Mouse (Mus musculus): Measurements from ENCODE around the gene Ccdc22. TPM values are rescaled to one million over a fixed set of nuclear protein-coding genes. Genes with fewer than 3 reads are reported as not detected.

Gene Ccdc22
- 10 to 100 TPM; 22.8 to 25.9 TPM for total RNA-seq (2021)

DNA sequence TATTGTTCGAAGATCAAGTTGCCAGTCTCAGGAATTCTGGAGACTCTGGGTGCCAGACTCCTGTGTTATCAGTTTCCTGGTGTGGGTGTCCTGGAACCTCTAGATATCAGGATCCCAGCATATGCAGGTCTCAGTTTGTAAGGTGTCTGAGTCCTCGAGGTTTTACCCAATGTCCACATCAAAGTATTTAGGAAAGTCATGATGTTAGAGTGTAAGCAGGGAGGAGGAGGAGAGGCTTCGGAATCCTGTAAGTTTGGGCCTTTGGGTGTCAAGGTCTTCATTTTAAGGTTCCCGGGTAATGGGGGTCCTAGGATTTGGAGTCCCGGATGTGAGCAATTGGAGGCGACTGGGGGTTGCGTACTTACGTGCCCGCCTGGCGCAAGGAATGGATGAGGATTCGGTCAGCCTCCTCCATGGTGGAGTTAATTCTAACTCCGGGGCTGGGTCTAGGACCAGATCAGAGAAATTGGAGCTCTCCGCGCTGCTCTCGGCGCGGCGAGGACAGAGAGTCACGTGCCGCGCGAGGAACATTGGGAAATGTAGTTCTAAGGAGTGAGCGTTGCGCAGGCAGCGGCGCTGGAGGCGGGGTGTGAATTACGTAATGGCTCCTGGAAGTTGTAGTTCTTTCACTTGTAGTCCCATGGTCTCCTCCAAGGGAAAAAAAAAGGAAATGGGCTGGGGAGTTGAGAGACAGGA, at the start of gene Ccdc22:
Ccdc22 (minus strand) TSS at position 639 of the 696 bp plus-strand sequence.
- peak; percentile 67 to 89 for DNase-seq (ENCODE audit: extremely low spot score in 1 of 2, low spot score in 2 of 2)
- intact Hi-C loops (cut with DNase I), result no loop called here

DNA sequence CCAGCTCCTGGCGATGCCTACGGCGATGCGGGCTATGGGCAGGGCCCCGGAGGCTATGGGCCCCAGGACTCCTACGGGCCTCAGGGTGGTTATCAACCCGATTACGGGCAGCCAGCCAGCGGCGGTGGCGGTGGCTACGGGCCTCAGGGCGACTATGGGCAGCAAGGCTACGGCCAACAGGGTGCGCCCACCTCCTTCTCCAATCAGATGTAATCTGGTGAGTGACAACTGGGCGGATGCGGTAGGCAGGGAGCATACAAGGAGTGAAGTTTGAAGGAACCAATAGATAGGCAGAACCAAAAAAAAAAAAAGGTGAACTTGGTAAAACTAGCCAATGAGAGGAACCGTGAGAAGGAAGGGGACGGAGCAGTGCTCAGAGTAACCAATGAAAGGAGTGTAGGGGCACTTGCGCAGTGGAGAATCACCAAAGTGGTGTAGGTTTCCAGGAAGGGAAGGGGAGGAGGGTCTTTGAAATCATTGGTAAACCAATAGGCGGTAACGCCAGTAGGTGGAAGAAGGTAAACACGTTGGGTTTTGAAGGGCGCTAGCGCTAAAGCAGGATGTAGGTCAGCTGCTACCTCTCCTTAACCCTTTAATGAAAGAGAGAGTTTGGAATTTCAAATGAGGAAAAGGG, 43.5 kb upstream of the Ccdc22 start:
- intact Hi-C loops (cut with DNase I), result loop anchor here (10.0 kb wide), 1 partner anchor 174 kb away; no protein-coding TSS in a partner anchor
- DNase-seq (ENCODE audit: extremely low spot score in 1 of 2, low spot score in 2 of 2), result peak; percentile 53 to 89

- intact Hi-C loops (cut with DNase I), result loop anchor here (10.0 kb wide), 1 partner anchor 171 kb away; no protein-coding TSS in a partner anchor
- DNase-seq (ENCODE audit: extremely low spot score in 1 of 2, low spot score in 2 of 2), result peak; percentile 65 to 73
Observed at GRCm38 (mm10) chrX:7645349-7645748, 40.0 kb upstream of the Ccdc22 start.

- intact Hi-C loops (cut with DNase I), result loop anchor here (5.0 to 10.0 kb wide), 2 partner anchors 166 to 218 kb away; no protein-coding TSS in a partner anchor
- no peak for DNase-seq (ENCODE audit: extremely low spot score in 1 of 2, low spot score in 2 of 2)
Observed at GRCm38 (mm10) chrX:7640785-7641184, 35.5 kb upstream of the Ccdc22 start.

- no peak for DNase-seq (ENCODE audit: extremely low spot score in 1 of 2, low spot score in 2 of 2)
- intact Hi-C loops (cut with DNase I), result loop anchor here (5.0 to 10.0 kb wide), 3 partner anchors 67 to 217 kb away; partner anchors contain the start of genes Foxp3 and Ppp1r3f
Observed at GRCm38 (mm10) chrX:7639536-7640325, 34.4 kb upstream of the Ccdc22 start.

DNA sequence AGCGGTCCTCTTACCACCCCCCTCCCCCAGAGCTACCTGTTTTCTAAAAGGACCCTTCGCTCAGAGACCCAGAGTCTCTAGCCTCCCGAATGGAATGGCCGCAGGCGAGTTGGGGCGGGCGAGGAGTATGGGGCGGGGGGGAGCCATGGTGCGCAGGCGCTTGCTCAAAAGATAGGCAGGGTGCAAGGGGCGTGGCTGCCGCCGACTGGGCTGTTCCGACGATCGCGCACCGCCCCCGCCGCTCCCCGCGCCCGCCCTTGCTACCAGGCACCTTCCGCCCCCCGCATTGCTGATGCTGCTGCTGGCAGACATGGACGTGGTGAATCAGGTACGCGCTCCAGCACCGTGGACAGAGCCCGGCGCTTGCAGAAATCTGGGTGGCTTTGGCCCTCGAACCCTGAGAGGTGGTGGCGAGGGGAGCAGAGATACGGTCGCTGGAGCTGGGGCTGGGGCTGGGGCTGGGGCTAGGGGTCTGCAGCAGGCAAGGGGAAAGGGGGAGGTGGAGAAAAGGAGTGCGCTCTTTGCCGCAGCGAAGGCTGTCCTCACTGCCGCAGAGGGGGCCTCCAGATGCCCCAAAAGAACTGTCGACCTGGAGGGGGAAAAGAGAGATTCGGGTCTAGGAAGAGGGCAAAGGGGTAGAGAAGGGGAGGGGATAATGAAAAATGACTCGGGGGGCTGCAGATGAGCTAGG, 33.2 kb upstream of the Ccdc22 start, which contains the start of gene Syp:
Syp (plus strand) TSS at position 71 of the 691 bp plus-strand sequence.
- peak; percentile 78 to 87 for DNase-seq (ENCODE audit: extremely low spot score in 1 of 2, low spot score in 2 of 2)
- intact Hi-C loops (cut with DNase I), result loop anchor here (5.0 kb wide), 1 partner anchor 66 kb away; the partner anchor contains the start of genes Foxp3 and Ppp1r3f

- intact Hi-C loops (cut with DNase I), result loop anchor here (5.0 kb wide), 1 partner anchor 63 kb away; the partner anchor contains the start of genes Foxp3 and Ppp1r3f
- no peak for DNase-seq (ENCODE audit: extremely low spot score in 1 of 2, low spot score in 2 of 2)
Observed at GRCm38 (mm10) chrX:7635101-7635500, 29.8 kb upstream of the Ccdc22 start.

DNA sequence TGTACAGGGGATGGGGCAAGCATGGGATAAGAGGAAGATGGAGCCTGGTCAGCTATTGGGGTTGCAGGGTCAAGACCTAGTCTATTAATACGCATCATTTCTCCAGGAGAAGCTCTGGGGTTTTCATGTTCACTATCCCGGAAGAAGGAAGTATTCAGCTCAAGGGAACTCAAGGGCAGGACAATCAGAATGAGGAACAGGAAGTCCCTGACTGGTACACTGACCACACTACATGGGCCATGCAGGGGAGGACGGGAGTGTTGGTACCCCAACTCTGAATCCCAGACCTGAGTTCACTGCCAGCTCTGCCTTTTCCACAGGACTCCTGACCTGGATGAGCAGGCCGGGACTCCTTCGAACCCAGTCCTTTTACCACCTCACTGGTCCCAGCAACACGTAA, 27.2 kb upstream of the Ccdc22 start:
- intact Hi-C loops (cut with DNase I), result no loop called here
- DNase-seq (ENCODE audit: extremely low spot score in 1 of 2, low spot score in 2 of 2), result no peak

- no peak for DNase-seq (ENCODE audit: extremely low spot score in 1 of 2, low spot score in 2 of 2)
- intact Hi-C loops (cut with DNase I), result no loop called here
Observed at GRCm38 (mm10) chrX:7617889-7618551, 12.7 kb upstream of the Ccdc22 start.

DNA sequence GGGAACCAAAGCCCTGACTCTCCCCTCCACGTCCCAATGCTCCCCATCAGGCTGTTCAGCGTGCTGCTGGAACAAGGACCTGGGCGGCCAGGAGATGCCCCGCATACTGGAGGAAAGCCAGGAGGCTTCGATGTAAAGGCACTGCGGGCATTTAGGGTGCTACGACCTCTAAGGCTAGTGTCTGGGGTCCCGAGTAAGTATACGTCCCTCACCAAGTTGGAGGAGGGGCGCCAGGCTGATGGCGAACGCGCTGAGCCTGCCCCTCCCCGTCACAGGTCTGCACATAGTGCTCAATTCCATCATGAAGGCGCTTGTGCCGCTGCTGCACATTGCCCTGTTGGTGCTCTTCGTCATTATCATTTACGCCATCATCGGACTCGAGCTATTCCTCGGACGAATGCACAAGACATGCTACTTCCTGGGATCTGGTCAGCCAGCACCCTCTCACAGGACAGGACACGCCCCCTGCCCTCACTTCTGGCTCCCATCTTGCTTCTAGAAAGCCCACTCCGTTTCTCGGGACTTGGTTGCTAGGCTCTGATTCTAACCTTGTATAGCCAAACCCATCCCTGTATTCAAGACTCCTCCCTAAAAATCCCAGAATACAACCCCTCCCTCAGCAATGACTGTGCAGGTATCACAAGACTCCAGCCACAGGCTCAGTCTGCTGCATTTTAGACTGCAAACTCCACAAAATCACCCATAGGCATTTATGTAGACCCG, 5.4 kb upstream of the Ccdc22 start:
- DNase-seq (ENCODE audit: extremely low spot score in 1 of 2, low spot score in 2 of 2), result no peak
- intact Hi-C loops (cut with DNase I), result no loop called here

- intact Hi-C loops (cut with DNase I), result no loop called here
- no peak for DNase-seq (ENCODE audit: extremely low spot score in 1 of 2, low spot score in 2 of 2)
Observed at GRCm38 (mm10) chrX:7610035-7610434, 4.7 kb upstream of the Ccdc22 start.

DNA sequence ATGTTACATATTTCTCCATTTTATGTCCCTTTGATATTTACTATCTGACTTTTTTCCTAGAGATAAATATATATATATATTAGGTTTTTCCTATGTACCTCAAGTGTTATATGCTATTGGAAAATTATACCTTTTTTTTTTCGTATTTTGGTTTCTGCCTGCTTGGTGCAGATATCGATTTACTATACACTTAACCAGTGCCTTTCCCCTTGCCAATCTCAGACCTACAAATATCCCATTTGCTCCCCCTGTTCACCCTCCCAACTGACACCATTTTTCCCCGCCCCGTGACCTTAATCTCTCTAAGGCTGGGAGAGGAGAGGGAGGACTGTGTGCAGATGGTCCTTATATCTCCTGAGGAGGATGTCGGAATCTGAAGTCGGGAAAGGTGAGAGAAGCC, 1.5 kb upstream of the Ccdc22 start, which contains the start of gene Cacna1f:
Cacna1f (plus strand) TSS at position 301 of the 400 bp plus-strand sequence.
- intact Hi-C loops (cut with DNase I), result no loop called here
- no peak for DNase-seq (ENCODE audit: extremely low spot score in 1 of 2, low spot score in 2 of 2)

DNA sequence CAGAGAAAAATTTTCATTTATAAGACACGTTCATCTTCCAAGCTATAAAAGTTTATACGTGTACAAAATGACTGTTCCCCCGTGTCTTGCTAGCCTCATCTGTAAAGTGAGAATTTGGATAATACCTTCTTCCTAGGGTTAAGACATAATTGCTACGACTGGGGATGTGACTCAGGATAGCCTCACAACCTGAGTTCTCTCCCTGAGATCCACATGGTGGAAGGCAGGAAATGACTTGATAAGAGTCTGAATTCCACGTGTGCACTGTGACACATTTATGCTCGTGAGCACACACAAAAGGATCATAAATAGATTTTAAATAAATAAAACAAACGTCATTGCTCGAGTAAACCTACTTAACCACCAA, 241 bp upstream of the Ccdc22 start:
- intact Hi-C loops (cut with DNase I), result no loop called here
- DNase-seq (ENCODE audit: extremely low spot score in 1 of 2, low spot score in 2 of 2), result no peak

GRCm38 (mm10) chrX:7604004-7604403, 1.3 kb downstream of the Ccdc22 start:
- intact Hi-C loops (cut with DNase I), result no loop called here
- DNase-seq (ENCODE audit: extremely low spot score in 1 of 2, low spot score in 2 of 2), result no peak

- intact Hi-C loops (cut with DNase I), result no loop called here
Observed at GRCm38 (mm10) chrX:7595371-7595770, 9.9 kb downstream of the Ccdc22 start.

GRCm38 (mm10) chrX:7586356-7586755, 19.0 kb downstream of the Ccdc22 start:
- intact Hi-C loops (cut with DNase I), result no loop called here
- DNase-seq (ENCODE audit: extremely low spot score in 1 of 2, low spot score in 2 of 2), result no peak

More at GRCm38 (mm10) chrX:7595371-7595770, 9.9 kb downstream of the Ccdc22 start:
- peak in 1 of 2 experiments; percentile 38 for DNase-seq (ENCODE audit: extremely low spot score in 1 of 2, low spot score in 2 of 2)

- no peak for DNase-seq (ENCODE audit: extremely low spot score in 1 of 2, low spot score in 2 of 2)
- intact Hi-C loops (cut with DNase I), result no loop called here
Observed at GRCm38 (mm10) chrX:7583881-7584280, 21.4 kb downstream of the Ccdc22 start.
